Mouse (Mus musculus) heart, postnatal 14 days (tissue): Measurements from ENCODE around the gene Mipep. TPM values are rescaled to one million over a fixed set of nuclear protein-coding genes. Genes with fewer than 3 reads are reported as not detected.

Experiments
- DNase-seq, 2 experiments: peaks; one replicate each; pipeline ENCODE4 v3.0.0; 2021 to 2022
- intact Hi-C: fragments of 180-260 bp; cut with DNase I; formaldehyde crosslinking; loops from one replicate; pipeline ENCODE4 v1.15.1; 2025
- total RNA-seq, 2 experiments: library from RNA; stranded (reverse); gene quantifications; 2 replicates each; pipeline ENCODE4 v1.2.3; 2021

Gene Mipep
- total RNA-seq, 2 experiments from 2014 or later, result 51.6 to 52.2 TPM

GRCm38 (mm10) chr14:60797596-60797995 is 13.2 kb downstream of the Mipep start:
- intact Hi-C loops, result no loop called here
- DNase-seq, result no peak

- DNase-seq, result no peak
Observed at GRCm38 (mm10) chr14:60798721-60799120, 14.3 kb downstream of the Mipep start.

GRCm38 (mm10) chr14:60799762-60800728 is 15.7 kb downstream of the Mipep start:
- peak in 1 of 2 experiments; percentile 28 for DNase-seq
- intact Hi-C loops, result loop anchor here (1.0 to 2.0 kb wide), 3 partner anchors 285 to 495 kb away; no protein-coding TSS in a partner anchor

More at GRCm38 (mm10) chr14:60798721-60799120, 14.3 kb downstream of the Mipep start:
- intact Hi-C loops, result loop anchor here (1.0 to 2.0 kb wide), 3 partner anchors 287 to 496 kb away; no protein-coding TSS in a partner anchor

GRCm38 (mm10) chr14:60802026-60802425 is 17.7 kb downstream of the Mipep start:
- intact Hi-C loops, result no loop called here
- DNase-seq, result no peak

GRCm38 (mm10) chr14:60804978-60805377 is 20.6 kb downstream of the Mipep start:
- intact Hi-C loops, result no loop called here
- no peak for DNase-seq

- intact Hi-C loops, result no loop called here
- peak; percentile 17 to 23 for DNase-seq
Observed at GRCm38 (mm10) chr14:60805871-60806270, 21.5 kb downstream of the Mipep start.

GRCm38 (mm10) chr14:60806891-60807344 is 22.5 kb downstream of the Mipep start:
- DNase-seq, result no peak
- intact Hi-C loops, result no loop called here

- intact Hi-C loops, result no loop called here
- DNase-seq, result no peak
Observed at GRCm38 (mm10) chr14:60809881-60810280, 25.5 kb downstream of the Mipep start.

GRCm38 (mm10) chr14:60811547-60811946 is 27.2 kb downstream of the Mipep start:
- DNase-seq, result no peak
- intact Hi-C loops, result no loop called here

- intact Hi-C loops, result no loop called here
- no peak for DNase-seq
Observed at GRCm38 (mm10) chr14:60815098-60815497, 30.7 kb downstream of the Mipep start.

GRCm38 (mm10) chr14:60818045-60818444 is 33.7 kb downstream of the Mipep start:
- intact Hi-C loops, result no loop called here
- DNase-seq, result no peak

GRCm38 (mm10) chr14:60830096-60830495 is 45.7 kb downstream of the Mipep start:
- no peak for DNase-seq

GRCm38 (mm10) chr14:60836709-60837108 is 52.3 kb downstream of the Mipep start:
- intact Hi-C loops, result no loop called here
- no peak for DNase-seq

More at GRCm38 (mm10) chr14:60830096-60830495, 45.7 kb downstream of the Mipep start:
- intact Hi-C loops, result no loop called here

- DNase-seq, result no peak
Observed at GRCm38 (mm10) chr14:60839654-60840053, 55.3 kb downstream of the Mipep start.

GRCm38 (mm10) chr14:60841977-60842659 is 57.7 kb downstream of the Mipep start:
- no peak for DNase-seq
- intact Hi-C loops, result no loop called here

More at GRCm38 (mm10) chr14:60839654-60840053, 55.3 kb downstream of the Mipep start:
- intact Hi-C loops, result no loop called here

GRCm38 (mm10) chr14:60843596-60843995 is 59.2 kb downstream of the Mipep start:
- DNase-seq, result no peak
- intact Hi-C loops, result no loop called here

- DNase-seq, result no peak
- intact Hi-C loops, result no loop called here
Observed at GRCm38 (mm10) chr14:60845261-60846045, 61.1 kb downstream of the Mipep start.

- no peak for DNase-seq
- intact Hi-C loops, result no loop called here
Observed at GRCm38 (mm10) chr14:60846174-60846573, 61.8 kb downstream of the Mipep start.

- no peak for DNase-seq
- intact Hi-C loops, result no loop called here
Observed at GRCm38 (mm10) chr14:60848194-60848593, 63.8 kb downstream of the Mipep start.

GRCm38 (mm10) chr14:60850101-60850500 is 65.7 kb downstream of the Mipep start:
- intact Hi-C loops, result no loop called here
- peak in 1 of 2 experiments; percentile 5 for DNase-seq
